Mouse (Mus musculus): ENCODE measurements at regions not wholly inside any gene's neighbourhood (a gene's known extent, or its start where the extent isn't known, plus 50 kb on each side); places are given as distances from the start of the nearest gene placed in this dataset.

- DNase-seq (ENCODE audit: inconsistent age in 2 of 2, low spot score in 1 of 2): no peak
Measured at GRCm38 (mm10) chr2:9182127-9182526, 698.9 kb upstream of the 4930412O13Rik start.

DNA sequence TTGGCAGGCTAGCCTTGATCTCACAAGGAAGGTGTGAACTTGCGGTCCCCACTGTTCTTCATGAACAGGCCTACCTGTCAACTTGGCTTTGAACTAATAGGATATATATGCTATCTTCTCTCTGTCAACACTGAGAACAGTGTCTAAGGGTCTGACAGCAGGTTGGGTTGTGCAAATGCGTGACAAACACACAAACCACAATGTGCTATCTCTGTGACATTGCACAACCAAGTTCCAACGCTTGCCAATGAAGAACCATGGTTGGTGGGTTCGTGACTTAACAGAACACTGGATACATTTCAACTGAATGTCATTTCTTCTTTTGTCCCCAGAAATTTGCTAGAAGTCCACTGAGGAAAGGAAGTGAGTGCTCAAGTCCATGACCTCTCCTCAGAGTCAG, 696.8 kb upstream of the 4930412O13Rik start:
- no peak for DNase-seq (ENCODE audit: inconsistent age in 2 of 2, low spot score in 1 of 2)

GRCm38 (mm10) chr2:9185780-9186483, 695.1 kb upstream of the 4930412O13Rik start:
- DNase-seq (ENCODE audit: inconsistent age in 2 of 2, low spot score in 1 of 2): no peak

- no peak for DNase-seq (ENCODE audit: inconsistent age in 2 of 2, low spot score in 1 of 2)
Measured at GRCm38 (mm10) chr2:9193195-9193594, 687.9 kb upstream of the 4930412O13Rik start.

DNA sequence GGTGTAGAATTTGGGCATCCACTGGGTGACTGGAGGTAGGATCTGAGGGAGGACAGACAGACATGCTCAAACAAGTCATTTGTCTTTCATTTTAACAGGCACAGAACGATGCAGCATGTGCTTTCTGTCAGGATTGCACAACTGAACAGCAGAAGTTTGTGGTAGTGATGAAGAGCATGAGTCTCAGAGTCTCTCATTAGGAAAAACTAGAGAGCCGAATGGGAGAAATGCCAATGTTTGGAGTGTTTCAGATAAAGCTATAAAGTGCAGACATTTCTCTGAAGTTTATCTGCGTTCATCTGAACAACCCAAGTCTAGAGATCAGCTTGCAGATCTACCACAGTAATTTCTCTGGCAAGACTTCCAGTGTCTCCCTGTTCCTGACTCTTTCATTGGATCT, 684.0 kb upstream of the 4930412O13Rik start:
- DNase-seq (ENCODE audit: inconsistent age in 2 of 2, low spot score in 1 of 2): no peak

GRCm38 (mm10) chr2:9207963-9208362, 673.1 kb upstream of the 4930412O13Rik start:
- no peak for DNase-seq (ENCODE audit: inconsistent age in 2 of 2, low spot score in 1 of 2)
